Mouse (Mus musculus) hematopoietic stem cell, adult 5-6 weeks (primary cell): ENCODE results near the gene Agpat4. TPM values are rescaled to one million over a fixed set of nuclear protein-coding genes. Genes with fewer than 3 reads are reported as not detected.
A peak's percentile ranks its signal among the peaks of the same experiment; 100 is the strongest.
"Not testable (repeated sequence)": the region's sequence is repeated elsewhere in the genome, so short reads cannot be mapped to it uniquely, and the experiment has no call there.

Experiments
- ATAC-seq, 2 experiments: fragments of 125-278 bp in 1 of 2; replicated peaks in 1 of 2; 2 replicates each; pipeline ENCODE4 v1.8.0; 2016 to 2017; ENCODE audit warnings: inconsistent platforms in 2 of 2, mild to moderate bottlenecking in 2 of 2, moderate number of reproducible peaks in 2 of 2, low read depth in 1 of 2, moderate TSS enrichment in 1 of 2; ENCODE audit not compliant: low FRiP score in 2 of 2, poor library complexity in 2 of 2, severe bottlenecking in 2 of 2, insufficient read depth in 1 of 2, low TSS enrichment in 1 of 2
- total RNA-seq: library from RNA; stranded (forward); fragments of 172-1452, 232-1000 nt; gene quantifications from 2 replicates; pipeline ENCODE4 v1.2.3, GENCODE M21; 2017

Gene Agpat4
- total RNA-seq, 1 experiment from 2014 or later: 8.9 TPM

DNA sequence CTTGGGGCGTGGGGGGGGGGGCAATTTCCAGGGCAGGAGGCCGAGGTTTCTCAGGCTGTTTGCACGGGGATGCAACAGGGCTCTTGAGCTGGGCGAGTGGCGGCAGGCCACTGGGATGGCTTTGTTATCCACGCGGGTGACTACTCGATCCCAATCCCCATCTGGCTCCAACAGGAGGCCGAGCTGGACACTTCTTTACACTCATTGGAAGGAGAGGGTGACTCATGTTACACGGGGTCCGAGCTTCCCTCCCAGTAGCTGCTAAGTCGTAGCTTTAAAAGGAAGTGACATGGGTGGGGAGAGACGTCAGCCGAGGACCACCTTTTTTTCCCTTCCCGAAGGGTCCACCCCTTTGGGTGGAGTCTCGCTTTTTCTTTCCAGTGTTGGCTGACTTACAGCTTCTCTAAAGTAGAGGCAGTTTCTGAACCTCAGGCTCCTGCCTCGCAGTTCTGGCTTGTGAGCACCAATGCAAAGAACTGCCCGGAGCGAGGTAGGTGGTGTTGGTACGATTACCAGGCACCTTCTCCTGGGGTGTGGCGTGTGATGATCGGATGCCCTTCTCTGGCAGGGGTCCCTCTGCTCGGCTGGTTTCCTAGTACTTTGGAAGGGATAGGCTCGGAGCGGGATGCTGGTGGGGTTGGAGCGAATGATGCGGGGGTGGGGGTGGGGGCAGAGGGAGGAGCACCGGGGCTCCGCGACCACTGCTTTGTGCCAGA lies 580 bp downstream of the Agpat4 start:
- peak; percentile 90 to 94 for ATAC-seq

DNA sequence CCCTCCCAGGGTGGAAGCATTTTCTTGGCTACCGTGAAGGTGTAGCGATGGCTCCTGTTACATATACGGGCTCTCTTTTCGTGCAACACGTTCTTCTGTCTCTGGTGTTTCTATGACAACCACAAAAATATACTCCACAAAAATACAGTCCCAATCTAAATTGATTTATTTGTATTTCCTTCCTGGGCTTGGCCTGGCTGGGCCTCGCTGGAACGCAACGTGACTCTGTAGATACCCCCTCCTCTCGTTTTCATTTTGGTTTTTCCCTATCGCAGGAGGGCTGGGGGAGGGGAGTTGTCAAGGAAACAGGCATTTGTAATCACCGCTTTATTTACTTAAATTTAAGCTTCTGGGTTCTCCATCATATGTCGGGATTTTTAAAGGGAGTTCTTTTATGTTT lies 1.2 kb downstream of the Agpat4 start:
- ATAC-seq: peak; percentile 34 to 54

DNA sequence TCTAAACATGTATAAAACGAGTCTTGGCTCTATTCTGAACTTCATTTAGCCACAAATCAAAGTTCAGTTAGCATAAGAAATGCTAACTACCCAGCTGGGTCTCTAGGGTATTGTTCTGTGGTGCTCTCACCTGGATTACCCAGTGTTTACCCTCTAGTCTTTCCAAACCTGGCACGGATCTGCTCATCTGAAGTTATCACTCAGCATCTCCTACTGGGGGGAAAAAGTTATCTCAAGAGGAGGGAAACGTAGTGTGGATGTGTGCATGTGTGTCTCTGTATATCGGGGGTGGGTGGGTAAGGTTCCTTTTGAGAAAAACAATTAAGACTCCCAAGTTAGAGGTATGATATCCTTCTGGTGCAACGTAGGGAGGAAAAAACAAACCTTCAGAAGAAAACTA lies 1.8 kb downstream of the Agpat4 start:
- ATAC-seq: no peak

DNA sequence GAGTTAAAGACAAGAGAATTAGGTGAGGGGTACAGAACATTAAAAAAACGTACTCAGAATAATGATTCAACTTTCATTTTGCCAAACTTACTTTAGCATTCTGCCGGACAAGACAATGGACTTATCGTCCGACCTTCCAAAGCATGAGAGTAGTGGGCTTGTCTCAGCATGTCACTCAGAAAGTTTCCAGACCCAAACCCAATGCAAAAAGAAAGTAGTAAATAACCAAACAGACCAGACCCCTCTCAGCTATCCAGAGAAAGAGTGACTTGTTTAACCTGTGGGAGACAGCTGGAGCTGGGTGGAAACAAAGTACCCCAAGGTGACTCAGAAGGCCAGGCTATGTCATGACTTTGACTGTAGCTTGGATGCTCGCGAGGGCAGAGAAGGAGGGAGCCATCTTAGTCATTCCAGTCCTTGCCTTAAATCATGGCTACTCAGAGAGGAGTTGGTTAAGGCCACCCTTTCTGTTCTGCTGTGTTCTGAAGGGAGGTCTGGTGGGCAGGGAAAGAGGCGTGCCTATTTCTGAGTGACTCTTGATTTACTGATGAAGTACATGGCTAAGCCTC lies 2.8 kb downstream of the Agpat4 start:
- no peak for ATAC-seq

DNA sequence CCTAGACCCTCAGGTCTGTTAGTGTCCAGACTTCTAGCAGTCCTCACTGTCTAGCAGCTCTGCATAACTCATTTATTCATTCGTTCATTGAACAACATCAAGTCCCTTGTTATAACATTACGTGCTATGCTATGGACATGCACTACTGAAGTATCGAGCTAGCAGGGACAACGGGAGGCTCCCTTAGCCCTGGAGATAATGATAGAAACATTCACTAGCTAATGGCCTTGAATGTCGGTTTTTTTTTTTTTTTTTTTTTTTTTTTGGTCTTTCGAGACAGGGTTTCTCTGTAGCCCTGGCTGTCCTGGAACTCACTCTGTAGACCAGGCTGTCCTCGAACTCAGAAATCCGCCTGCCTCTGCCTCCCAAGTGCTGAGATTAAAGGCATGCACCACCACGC lies 3.8 kb downstream of the Agpat4 start:
- not testable (repeated sequence) for ATAC-seq

DNA sequence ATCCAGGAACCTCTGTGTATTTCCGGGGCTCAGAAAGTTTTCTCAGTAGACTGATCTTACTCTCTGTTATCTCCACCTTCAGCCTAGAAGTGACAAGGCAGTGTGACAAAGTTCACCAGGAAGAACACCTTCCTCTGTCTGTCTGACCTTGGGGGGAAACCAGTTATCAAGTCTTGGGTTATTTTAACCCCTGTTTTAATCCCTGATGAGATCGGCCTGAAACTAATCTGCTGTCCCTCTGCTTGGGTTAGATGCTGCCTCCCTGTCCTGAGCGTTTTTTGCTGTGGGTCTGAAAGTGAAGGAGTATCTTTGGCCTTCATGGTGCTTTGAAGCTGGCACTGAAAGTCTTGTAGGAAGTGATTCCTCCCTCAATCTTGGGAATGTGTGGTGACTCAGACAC lies 4.7 kb downstream of the Agpat4 start:
- no peak for ATAC-seq

DNA sequence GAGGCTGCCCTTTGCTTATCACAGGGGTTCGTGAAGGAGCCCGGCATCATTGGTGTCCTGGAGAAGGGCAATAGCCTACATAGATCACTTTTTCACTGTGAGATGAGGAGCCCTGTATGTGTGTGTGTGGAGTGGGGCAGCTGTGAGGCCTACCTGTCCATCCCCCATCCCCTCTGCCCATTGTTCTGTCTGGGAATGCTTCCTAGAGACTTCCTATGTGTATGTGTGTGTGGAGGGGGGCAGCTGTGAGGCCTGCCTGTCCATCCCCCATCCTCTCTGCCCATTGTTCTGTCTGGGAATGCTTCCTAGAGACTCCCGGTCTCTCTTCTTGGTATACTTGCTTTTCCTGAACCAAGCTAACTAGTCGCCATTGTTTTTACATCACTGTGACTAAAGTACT lies 8.6 kb downstream of the Agpat4 start:
- ATAC-seq: no peak

DNA sequence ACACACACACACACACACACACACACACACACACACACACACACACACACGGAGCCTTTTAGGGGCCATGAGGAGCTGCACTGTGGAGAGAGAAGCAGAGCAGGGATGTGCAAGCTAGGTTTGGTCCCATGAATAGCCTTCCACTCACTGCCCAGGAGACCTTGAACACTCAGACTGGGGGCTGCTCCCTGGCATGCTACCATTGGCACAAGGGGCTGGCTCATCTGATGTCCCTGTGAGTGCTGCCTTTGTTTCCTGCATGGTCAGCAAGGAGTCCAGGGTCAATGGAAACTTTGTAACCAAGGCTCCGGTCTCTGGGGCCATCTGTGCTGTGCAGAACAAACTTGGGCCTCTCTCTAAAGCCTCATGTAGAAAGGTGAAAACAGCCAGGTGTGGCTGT lies 10.5 kb downstream of the Agpat4 start:
- ATAC-seq: no peak

DNA sequence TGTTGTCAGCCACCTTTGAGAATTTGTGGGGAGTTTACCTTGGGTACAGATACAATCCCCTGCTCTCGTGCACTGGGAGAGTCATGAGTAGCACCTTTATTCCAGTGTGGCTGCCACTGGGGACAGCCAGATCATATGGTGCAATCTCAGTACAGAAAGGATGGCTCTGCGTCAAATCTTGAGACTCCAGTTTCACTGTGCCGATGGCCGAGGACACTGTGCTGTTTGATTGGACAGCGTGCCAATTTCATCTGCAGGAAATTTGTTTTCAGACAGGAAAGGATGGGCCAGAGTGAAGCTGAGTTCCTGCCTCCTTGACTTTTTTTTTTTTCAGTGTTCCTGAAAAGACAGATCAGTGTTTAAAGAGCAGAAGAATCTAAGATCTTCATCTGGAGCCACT lies 12.7 kb downstream of the Agpat4 start:
- ATAC-seq: no peak

DNA sequence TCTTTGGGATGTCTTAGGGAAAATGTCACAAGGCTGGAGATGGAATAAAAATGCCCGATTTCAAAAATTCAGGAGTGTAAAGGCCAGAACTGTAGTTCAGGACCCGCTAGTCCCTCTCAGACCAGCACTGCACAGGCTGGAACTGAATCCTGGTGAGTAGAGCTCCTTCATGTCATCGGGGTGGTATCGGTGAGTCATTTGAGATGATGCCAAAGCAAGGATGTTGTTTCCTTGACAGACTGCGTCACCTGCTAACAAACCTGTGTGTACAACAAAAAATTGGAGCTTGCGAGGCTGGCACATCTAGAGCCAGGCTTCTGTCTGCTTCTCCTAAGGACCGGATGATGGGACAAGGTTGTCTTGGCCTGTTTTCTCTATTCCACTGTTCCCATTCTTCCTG lies 13.1 kb downstream of the Agpat4 start:
- ATAC-seq: no peak

DNA sequence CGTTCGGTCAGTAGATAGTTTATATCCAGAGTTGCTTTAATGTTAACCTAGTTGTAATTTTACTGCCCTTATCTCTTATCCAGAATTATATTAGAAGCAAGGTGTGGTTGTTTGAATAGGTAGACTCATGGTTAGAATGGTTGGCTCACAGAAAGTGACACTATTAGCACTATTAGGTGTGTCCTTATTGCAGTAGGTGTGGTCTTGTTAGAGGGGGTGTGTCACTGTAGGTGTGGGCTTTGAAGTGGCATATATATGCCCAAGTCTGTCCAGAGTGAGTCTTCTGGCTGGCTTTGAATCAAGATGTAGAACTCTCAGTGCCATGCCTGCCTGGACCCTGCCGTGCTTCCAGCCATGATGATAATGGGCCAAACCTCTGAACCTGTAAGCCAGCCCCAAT lies 14.4 kb downstream of the Agpat4 start:
- ATAC-seq: no peak

DNA sequence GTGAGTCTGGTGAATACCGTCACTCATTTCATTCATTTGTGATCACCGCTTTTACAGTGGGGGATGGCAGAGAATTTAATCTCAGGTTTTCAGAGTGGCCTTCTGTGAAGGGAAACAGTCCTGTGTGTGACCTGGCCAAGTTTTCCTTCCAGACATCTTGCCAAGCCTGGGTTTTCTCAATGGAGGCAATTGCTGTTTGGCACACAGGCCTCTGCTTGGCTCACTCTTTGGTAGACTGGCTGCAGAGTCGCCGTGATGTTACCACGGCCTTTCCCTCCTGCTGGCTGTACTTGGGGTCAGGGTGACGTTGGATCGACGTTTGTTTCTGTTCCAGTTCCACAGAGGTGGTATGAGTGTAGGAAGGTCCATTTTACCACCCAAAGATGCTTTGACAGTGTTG lies 15.5 kb downstream of the Agpat4 start:
- ATAC-seq: no peak

DNA sequence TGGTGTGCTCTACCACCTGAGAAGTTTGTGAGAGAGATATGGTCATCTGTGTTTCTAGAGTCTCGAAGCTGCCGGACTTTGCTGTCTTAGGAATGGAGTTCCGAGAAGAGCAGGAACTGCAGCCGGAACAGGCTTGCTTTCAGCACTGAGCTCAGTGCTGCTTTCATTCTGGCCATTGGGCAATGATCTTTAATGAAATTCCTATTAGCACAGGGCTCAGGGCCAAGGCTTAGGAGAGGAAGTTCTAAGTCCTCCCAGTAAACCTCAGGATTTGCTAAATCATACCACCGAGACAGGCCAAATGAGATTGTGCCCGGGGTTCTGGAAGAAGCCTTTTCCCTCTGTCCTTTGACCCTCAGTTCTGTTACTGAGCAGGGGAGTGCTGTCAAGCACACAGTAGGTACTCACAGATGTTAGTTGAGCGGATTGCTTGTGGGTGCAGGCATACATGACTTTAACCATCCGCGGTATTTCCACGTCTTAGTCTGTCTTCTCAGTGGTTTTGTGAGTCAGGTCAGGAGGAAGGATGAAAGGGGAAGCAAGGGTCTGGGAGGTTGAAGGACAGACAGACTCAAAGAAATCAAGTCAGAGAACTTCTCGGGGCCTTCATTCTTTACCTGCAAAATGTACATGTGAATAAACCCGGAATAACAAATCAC lies 16.6 kb downstream of the Agpat4 start:
- ATAC-seq: peak; percentile 51 to 61

DNA sequence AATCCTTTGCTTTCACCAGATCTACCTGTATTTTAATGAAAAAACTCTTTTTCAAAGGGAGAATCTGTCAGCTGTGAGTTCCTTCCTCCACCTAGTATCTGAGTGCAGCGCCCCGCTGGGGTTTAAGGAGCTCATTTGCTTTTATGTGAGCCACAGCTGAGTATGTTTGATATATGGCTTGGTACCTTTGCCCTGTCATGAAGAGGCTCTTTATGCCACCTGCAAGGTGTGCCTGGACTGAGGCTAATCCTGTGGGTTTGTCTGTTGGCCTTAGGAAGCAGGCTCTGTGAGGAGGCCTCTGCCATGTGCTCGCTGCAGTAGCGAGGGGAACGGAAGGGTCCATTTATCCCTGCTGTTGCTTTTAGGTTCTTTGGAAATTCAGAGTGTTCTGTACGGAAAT lies 19.9 kb downstream of the Agpat4 start:
- ATAC-seq: no peak

DNA sequence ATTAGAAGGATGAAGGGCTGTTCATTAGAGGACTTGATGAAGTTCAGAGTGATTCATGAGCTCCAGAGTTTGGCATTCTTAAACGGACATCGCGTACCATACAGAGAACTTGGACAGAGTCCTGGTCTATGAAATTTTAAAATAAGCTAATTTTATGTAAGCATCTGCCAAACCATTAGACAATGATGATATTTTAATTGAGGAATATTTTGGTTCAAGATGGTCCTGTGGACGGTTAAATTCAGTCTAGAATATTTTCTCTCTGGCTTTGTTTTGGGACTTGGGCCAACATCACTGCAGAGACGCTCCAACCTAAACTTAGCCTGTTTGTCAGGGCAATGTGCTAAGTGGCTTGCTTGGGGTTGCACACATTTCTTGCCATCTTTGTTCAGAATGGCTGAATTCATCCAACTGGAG lies 25.5 kb downstream of the Agpat4 start:
- ATAC-seq: no peak

DNA sequence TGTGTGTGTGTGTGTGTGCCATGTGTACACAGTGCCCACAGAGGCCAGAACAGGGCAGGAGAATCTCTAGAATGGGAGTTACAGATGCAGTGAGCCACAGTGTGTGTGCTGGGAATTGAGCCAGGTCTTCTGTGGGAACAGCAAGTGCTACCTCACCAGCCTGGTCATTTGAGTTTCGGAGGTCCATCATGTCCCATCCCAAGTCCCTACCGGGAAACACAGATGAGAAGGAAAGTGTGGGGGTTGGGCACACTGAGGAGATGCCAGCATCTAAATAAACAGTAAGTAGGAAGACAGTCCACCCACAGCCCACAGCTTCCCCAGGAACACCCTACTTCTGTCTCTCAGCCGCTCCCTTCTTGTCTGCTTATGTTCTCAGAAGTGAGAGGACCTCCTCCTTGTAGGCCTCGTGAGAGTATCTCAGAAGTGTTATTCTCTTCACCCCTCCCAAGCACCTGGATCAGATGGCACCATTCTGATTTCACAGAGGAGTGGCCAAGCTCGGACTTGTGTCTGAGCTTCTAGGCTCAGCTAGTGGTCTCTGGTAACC lies 27.7 kb downstream of the Agpat4 start:
- no peak for ATAC-seq

DNA sequence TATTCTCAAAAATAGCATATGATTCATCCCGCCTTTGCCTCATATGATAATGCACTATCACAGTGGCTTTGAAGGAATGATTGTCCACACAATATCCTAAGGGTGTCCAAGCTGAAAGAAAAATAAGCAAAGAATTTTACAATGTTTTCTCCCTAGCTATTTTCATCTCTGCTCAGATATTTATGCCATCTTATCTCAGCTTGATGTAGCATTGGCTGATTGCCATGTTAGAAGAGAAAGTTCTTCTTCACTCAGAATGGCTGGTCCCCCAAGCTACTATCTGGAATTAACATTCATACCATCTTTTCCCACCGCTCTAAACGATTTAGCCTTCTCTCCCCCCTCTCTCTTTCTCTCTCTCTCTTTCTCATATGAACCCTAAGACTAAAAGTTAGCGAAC lies 29.3 kb downstream of the Agpat4 start:
- ATAC-seq: no peak

DNA sequence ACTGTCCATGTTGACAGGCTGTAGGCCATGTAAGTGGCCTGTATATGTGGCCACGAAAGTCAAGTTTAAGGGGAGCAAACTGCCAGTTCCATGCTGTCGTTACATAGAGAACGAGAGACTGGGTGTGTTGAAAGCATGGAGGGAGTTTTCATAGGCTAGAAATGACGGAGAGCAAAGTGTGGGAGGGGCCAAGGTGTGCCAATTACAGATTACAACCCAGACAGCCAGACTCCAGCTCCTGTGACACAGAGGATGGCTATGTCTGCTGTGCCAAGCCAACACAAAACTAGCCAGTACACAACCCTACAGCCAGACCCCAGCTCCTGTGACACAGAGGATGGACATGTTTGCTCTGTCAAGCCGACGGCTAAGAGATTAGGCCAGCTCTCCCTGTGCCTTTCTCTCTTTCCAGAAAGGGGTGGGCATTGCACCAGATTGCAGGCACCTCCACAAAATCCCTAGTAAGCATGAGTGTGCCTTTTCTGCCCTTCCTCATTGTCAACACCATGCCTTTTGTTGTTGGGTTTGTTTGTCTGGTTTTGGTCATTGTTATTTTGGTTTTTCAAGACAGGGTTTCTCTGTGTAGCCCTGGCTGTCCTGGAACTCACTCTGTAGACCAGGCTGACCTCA lies 30.8 kb downstream of the Agpat4 start:
- no peak for ATAC-seq
